Mouse (Mus musculus) adipocyte (in vitro differentiated cells): ENCODE results near the gene Gm20890.
"Not testable (repeated sequence)": the region's sequence is repeated elsewhere in the genome, so short reads cannot be mapped to it uniquely, and the experiment has no call there.

Experiments
- DNase-seq: peaks from one replicate; pipeline ENCODE4 v3.0.0-alpha.2; 2016; ENCODE audit warnings: low spot score

Gm20890 gene

GRCm38 (mm10) chrY:26776699-26777098, at the start of gene Gm20890:
Gene Gm20890, minus strand, starts transcription at chrY:26776799.
- not testable (repeated sequence) for DNase-seq
